Mouse (Mus musculus) kidney, embryonic 14.5 days (tissue): Measurements from ENCODE around the gene Wdr89. TPM values are rescaled to one million over a fixed set of nuclear protein-coding genes. Genes with fewer than 3 reads are reported as not detected.

Experiments used
- ATAC-seq: fragments of 200-750 bp; cut with Nextera tagmentation; 2 replicates; pipeline ENCODE4 v1.8.0; 2017; ENCODE audit warnings: moderate number of reproducible peaks, mild to moderate bottlenecking, moderate TSS enrichment, moderate library complexity; ENCODE audit not compliant: low FRiP score, low TSS enrichment
- H3K27ac ChIP-seq: fragments of 300-500 bp; sonication (generic); 2 replicates; pipeline ENCODE4 v1.5.1; 2014; ENCODE audit warnings: low read depth, mild to moderate bottlenecking, low read length, moderate library complexity, mixed read lengths
- H3K27me3 ChIP-seq: fragments of 300-500 bp; sonication (generic); 2 replicates; pipeline ENCODE4 v1.6.1; 2014; ENCODE audit warnings: mild to moderate bottlenecking, low read length; ENCODE audit not compliant: control insufficient read depth, insufficient read depth
- H3K36me3 ChIP-seq: fragments of 300-500 bp; sonication (generic); 2 replicates; pipeline ENCODE4 v1.6.1; 2014; ENCODE audit warnings: low read length, mixed read lengths; ENCODE audit not compliant: control insufficient read depth, insufficient read depth
- H3K4me1 ChIP-seq: fragments of 300-500 bp; sonication (generic); 2 replicates; pipeline ENCODE4 v1.6.1; 2014; ENCODE audit warnings: low read length, mixed read lengths; ENCODE audit not compliant: control insufficient read depth, insufficient read depth
- H3K4me2 ChIP-seq: fragments of 300-500 bp; sonication (generic); replicated peaks from 2 replicates; pipeline ENCODE4 v1.6.1; 2014; ENCODE audit warnings: low read depth, mild to moderate bottlenecking, low read length
- H3K4me3 ChIP-seq: fragments of 300-500 bp; sonication (generic); 2 replicates; pipeline ENCODE4 v1.5.1; 2014; ENCODE audit warnings: mild to moderate bottlenecking, low read length
- H3K9ac ChIP-seq: fragments of 300-500 bp; sonication (generic); 2 replicates; pipeline ENCODE4 v1.6.1; 2014; ENCODE audit warnings: low read depth, mild to moderate bottlenecking, low read length, moderate library complexity
- H3K9me3 ChIP-seq: fragments of 300-500 bp; sonication (generic); 2 replicates; pipeline ENCODE4 v1.6.1; 2016; ENCODE audit warnings: low read length; ENCODE audit not compliant: control insufficient read depth
- WGBS: fragments of 180-500 bp; shearing (Covaris S2); extraction: QIAGEN DNeasy Blood & Tissue Kit; methylation state at CpG from one replicate; pipeline ENCODE4 v1.1.7; 2014; 5-methylcytosine and 5-hydroxymethylcytosine counted together
- polyA plus RNA-seq: library from polyadenylated mRNA; unstranded; fragments of >200 nt; fragmentation: Nextera tagmentation; extraction: Ambion mirVana; gene quantifications from 2 replicates; pipeline ENCODE4 v1.2.1, GENCODE M21; 2014

Gene Wdr89
- polyA plus RNA-seq, 1 experiment from 2014 or later, result 15.7 TPM

DNA sequence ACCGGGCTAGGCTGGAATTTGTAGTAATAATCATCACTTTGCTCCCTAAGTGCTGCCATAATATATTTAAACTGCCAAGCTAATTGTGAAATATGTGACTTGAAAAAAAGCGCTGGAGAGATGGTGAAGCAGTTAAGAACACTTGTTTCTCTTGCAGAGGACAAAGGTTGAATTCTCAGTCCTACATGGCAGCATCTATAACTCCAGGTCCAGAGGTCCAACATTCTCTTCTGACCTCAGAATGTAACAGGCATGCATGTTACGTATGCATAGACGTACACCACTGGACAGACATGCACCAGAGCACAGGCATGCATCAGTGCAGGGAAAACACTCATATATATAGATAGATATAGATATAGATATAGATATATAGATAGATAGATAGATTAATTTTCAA lies 9.1 kb upstream of the Wdr89 start:
- 86% methylated on average over 4 of the region's 4 CpGs for WGBS
- no peaks in the 10 kb centered on the region for H3K4me1 ChIP-seq
- H3K27me3 ChIP-seq, result no peaks in the 10 kb centered on the region
- no peaks in the 10 kb centered on the region for H3K36me3 ChIP-seq
- no peak overlapping the region for H3K27ac ChIP-seq
- H3K9me3 ChIP-seq, result no peaks in the 10 kb centered on the region
- no peak overlapping the region for H3K9ac ChIP-seq
- ATAC-seq, result no peak
- H3K4me3 ChIP-seq, result no peak overlapping the region
- H3K4me2 ChIP-seq, result no peak overlapping the region

DNA sequence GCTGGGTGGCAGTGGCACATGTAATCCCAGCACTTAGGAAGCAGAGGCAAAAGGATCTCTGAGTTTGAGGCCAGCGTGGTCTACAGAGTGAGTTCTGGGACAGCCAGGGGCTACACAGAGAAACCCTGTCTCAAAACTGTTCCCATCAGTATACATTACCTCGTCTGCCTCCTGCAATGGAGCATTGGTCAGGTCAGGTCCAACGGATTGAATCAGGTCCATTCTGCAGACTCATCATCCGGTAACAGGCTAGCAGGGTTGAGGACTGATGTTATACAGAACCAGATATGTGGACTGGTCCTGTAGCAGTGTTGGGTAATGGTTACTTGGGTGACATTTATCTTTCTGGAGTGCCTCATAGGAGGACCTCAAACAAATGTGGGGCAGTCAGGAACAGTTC lies 3.3 kb upstream of the Wdr89 start:
- H3K36me3 ChIP-seq, result no peaks in the 10 kb centered on the region
- no peaks in the 10 kb centered on the region for H3K27me3 ChIP-seq
- no peak overlapping the region for H3K9ac ChIP-seq
- 92% methylated on average over 4 of the region's 4 CpGs for WGBS
- ATAC-seq, result no peak
- H3K4me2 ChIP-seq, result no peak overlapping the region
- no peak overlapping the region for H3K27ac ChIP-seq
- H3K4me3 ChIP-seq, result no peak overlapping the region
- no peaks in the 10 kb centered on the region for H3K9me3 ChIP-seq
- 0 out of 2 replicates have a peak, but pooled peaks cover 6% of the 10 kb centered on the region for H3K4me1 ChIP-seq

GRCm38 (mm10) chr12:75671759-75672315 lies 2.5 kb upstream of the Wdr89 start:
- H3K27me3 ChIP-seq, result no peaks in the 10 kb centered on the region
- H3K9ac ChIP-seq, result no peak overlapping the region
- no peak overlapping the region for H3K27ac ChIP-seq
- H3K4me2 ChIP-seq, result no peak overlapping the region
- 56% methylated on average over 3 of the region's 3 CpGs for WGBS
- ATAC-seq, result no peak
- H3K36me3 ChIP-seq, result no peaks in the 10 kb centered on the region
- H3K4me1 ChIP-seq, result 0 out of 2 replicates have a peak, but pooled peaks cover 6% of the 10 kb centered on the region
- H3K4me3 ChIP-seq, result no peak overlapping the region
- H3K9me3 ChIP-seq, result no peaks in the 10 kb centered on the region

DNA sequence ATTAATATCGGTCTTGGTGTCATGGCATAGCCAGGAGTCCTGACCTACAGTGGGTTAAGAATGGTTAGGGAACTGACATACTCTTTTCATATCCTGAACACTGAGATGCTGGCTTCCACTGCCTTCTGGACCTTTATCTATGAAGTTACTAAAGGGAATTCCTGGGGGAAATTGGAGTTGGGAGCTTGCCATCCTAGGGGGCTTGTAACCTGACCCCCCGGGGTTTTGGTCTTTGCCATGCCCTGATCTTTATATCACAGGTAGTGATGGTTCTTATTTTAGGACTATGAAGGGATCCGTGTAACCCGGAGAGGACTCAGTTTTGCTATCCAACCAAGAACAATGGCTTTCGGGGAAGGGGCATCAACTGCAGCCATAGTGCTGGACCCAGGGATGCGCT lies 1.3 kb upstream of the Wdr89 start:
- no peaks in the 10 kb centered on the region for H3K36me3 ChIP-seq
- H3K9ac ChIP-seq, result peak overlapping the region; percentile 65; the same call in 1 of the 2 replicates
- H3K27ac ChIP-seq, result no peak overlapping the region
- 0 out of 2 replicates have a peak, but pooled peaks cover 6% of the 10 kb centered on the region for H3K4me1 ChIP-seq
- H3K27me3 ChIP-seq, result no peaks in the 10 kb centered on the region
- H3K4me2 ChIP-seq, result peak overlapping the region; percentile 86
- WGBS, result 92% methylated on average over 6 of the region's 6 CpGs
- peak overlapping the region; percentile 74 for H3K4me3 ChIP-seq
- H3K9me3 ChIP-seq, result no peaks in the 10 kb centered on the region
- no peak for ATAC-seq

DNA sequence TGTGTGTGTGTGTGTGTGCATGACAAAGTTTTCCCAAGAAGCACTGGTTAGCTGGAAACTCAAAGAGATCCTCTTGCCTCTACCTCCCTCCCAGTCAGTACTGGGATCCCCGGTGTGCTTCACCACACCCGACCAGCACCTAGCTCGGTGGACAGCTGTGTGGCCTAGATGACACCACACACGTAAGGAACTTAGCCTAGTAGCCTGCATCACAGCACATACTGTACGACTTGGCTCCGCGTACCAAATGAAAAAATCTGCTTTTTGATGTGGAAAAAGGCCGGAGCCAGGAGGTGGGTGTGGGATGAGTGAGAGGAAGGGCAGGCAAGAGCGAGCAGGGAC lies 450 bp downstream of the Wdr89 start:
- Histone ChIP-seq H3K9me3 (no peaks in the 10 kb centered on the region), H3K4me2 (peak overlapping the region; percentile 76), H3K4me3 (peak overlapping the region; percentile 74), H3K27ac (peak overlapping the region; percentile 81), H3K36me3 (no peaks in the 10 kb centered on the region), H3K9ac (peak overlapping the region; percentile 84), H3K4me1 (0 out of 2 replicates have a peak, but pooled peaks cover 6% of the 10 kb centered on the region), H3K27me3 (no peaks in the 10 kb centered on the region)
- WGBS, result 2% methylated on average over 9 of the region's 9 CpGs
- no peak for ATAC-seq

DNA sequence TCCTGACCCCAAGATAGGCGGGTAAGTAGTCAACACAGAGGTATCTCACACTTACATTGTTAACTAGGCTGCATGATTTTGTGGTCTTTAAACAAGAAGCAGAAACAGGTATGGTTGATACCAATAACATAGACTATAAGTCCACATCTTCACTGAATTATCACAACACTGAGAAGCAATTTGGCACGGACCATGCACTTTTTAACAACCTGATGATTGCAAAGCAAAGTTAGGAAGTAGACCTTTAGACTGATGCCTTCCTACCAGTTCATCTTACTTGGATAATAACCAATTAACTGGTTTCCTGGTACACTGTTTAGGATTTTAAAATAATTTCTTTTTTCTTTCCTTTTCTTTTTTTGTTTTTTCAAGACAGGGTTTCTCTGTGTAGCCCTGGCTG lies 1.1 kb downstream of the Wdr89 start:
- Histone ChIP-seq H3K9ac (no peak overlapping the region), H3K36me3 (no peaks in the 10 kb centered on the region), H3K4me2 (peak overlapping the region; percentile 76; the same call in 1 of the 2 replicates), H3K4me1 (0 out of 2 replicates have a peak, but pooled peaks cover 6% of the 10 kb centered on the region), H3K27me3 (no peaks in the 10 kb centered on the region), H3K4me3 (no peak overlapping the region), H3K9me3 (no peaks in the 10 kb centered on the region), H3K27ac (no peak overlapping the region)
- ATAC-seq, result no peak
- WGBS, result 97% methylated on average over 2 of the region's 2 CpGs

DNA sequence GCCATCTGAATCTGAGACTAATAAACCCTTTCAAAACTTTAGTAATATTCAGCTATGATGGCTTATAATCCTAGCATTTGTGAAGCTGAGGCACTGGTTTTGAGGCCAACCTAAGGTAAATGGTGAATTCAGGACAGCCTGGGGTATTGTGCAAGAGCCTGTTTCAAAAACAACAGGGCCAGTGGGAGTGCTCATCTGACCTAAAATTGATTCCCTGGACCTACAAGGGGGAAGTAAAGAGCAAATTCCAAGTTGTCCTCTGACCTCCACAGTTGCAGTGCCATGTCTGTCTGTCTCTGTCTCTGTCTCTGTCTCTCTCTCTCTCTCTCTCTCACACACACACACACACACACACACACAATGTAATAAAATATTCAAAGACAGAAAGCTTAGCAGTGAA lies 2.4 kb downstream of the Wdr89 start:
- 0 out of 2 replicates have a peak, but pooled peaks cover 6% of the 10 kb centered on the region for H3K4me1 ChIP-seq
- H3K9ac ChIP-seq, result no peak overlapping the region
- H3K4me3 ChIP-seq, result no peak overlapping the region
- no peaks in the 10 kb centered on the region for H3K36me3 ChIP-seq
- no peak overlapping the region for H3K4me2 ChIP-seq
- no peak for ATAC-seq
- no peaks in the 10 kb centered on the region for H3K27me3 ChIP-seq
- no peaks in the 10 kb centered on the region for H3K9me3 ChIP-seq
- H3K27ac ChIP-seq, result no peak overlapping the region

- WGBS, result 34% methylated on average over 6 of the region's 6 CpGs
- H3K27ac ChIP-seq, result no peak overlapping the region
These were observed 4.9 kb downstream of the Wdr89 start for GRCm38 (mm10) chr12:75664516-75664810.

DNA sequence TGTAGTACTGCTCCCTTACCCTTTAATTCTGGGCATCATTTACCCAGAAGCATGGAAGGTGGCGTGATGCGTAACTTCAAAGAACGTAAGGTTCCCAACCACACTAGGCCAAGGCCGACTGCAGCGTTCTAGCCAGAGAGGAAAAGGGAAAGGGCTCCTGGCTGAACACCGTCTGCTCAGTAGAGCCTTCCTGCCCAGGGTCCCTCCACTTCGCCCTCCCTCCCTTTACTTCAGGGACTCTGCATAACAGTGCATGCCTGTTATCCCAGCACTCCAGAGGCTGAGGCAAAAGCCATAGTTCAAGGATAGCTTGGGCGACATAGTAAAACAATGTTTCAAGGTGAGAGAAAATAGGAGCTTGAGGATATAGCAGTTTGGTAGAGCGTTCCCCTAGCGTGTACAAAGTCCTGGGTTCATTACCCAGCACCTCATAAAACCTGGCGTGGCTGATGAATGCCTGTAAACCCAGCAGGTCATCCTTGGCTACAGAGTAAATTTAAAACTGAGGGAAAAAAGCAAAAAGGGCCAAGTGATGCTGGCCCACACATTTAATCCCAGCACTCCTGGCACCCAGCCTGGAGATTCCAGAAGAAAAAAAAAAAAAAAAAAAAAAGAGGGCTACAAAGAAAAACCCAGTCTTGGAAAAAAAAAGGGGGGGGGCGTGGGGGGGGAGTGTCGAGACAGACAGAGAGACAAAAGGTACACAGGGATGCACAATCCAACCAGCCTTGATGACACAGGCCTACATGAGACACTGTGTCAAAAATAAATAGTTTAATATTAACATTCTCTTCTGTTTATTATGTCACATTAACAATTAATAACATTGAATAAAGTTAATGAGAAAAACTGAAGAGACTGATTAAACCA lies 5.5 kb downstream of the Wdr89 start:
- Histone ChIP-seq H3K4me2 (no peak overlapping the region), H3K9me3 (no peaks in the 10 kb centered on the region), H3K4me1 (no peaks in the 10 kb centered on the region), H3K27ac (peak overlapping the region; percentile 47; the same call in 1 of the 2 replicates), H3K9ac (no peak overlapping the region), H3K27me3 (no peaks in the 10 kb centered on the region), H3K4me3 (no peak overlapping the region), H3K36me3 (no peaks in the 10 kb centered on the region)
- WGBS, result 49% methylated on average over 13 of the region's 13 CpGs
- no peak for ATAC-seq

More at GRCm38 (mm10) chr12:75664516-75664810, 4.9 kb downstream of the Wdr89 start:
- no peak for ATAC-seq
- Histone ChIP-seq H3K9me3 (no peaks in the 10 kb centered on the region), H3K9ac (no peak overlapping the region), H3K4me3 (no peak overlapping the region), H3K4me1 (no peaks in the 10 kb centered on the region), H3K27me3 (no peaks in the 10 kb centered on the region), H3K4me2 (no peak overlapping the region), H3K36me3 (no peaks in the 10 kb centered on the region)
